Comparison of ENCODE assay signal across 20 mouse cellular contexts in the genomic region with DNA sequence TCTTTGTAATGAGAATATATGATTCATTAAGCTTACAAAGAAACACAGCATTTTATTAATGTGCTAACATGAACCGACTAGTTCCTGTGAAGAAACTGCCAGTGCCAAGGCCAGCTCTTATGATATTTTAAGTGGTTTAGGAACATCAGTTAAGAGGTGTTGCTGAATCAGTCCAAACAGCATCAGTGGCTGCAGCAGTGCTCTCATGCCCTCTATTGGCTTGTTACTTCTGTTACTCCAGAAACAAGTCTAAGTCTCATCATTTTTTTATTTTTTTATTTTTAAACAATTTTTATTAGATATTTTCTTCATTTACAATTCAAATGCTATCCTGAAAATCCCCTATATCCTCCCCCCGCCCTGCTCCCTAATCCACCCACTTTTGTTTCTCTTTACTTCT.
DNase-seq lines count a peak whose midpoint lies in the region; ATAC-seq and TF ChIP-seq lines count a peak whose summit lies in the region.
"Had no signal": no experiment of that assay in that cellular context is flagged by ENCODE, and none has a peak within 500 bp of the region (broad histone marks: within the 10 kb centered on the region; RNA-seq: fewer than 3 reads in every experiment).

No protein-coding gene starts in this region.

- no peak overlapping the region for H3K4me2 ChIP-seq in forebrain, postnatal 0 days (ENCODE audit: low read depth)
- no peak overlapping the region for H3K4me2 ChIP-seq in midbrain, postnatal 0 days (ENCODE audit: low read depth, low read length, poor library complexity, severe bottlenecking)
- H3K4me2 ChIP-seq in midbrain, embryonic 11.5 days, result no peak overlapping the region
- H3K4me2 ChIP-seq: embryonic facial prominence, embryonic 15.5 days; hindbrain, embryonic 12.5 days; midbrain, embryonic 12.5 days had no signal

- H3K4me1 ChIP-seq in forebrain, postnatal 0 days (ENCODE audit: insufficient read depth), result no peaks in the 10 kb centered on the region
- no peaks in the 10 kb centered on the region for H3K4me1 ChIP-seq in forebrain, embryonic 10.5 days
- H3K4me1 ChIP-seq in midbrain, postnatal 0 days (ENCODE audit: insufficient read depth, low read length), result no peaks in the 10 kb centered on the region
- H3K4me1 ChIP-seq in midbrain, embryonic 11.5 days (ENCODE audit: control insufficient read depth, insufficient read depth, low read length), result no peaks in the 10 kb centered on the region
- H3K4me1 ChIP-seq: embryonic facial prominence, embryonic 15.5 days; heart, embryonic 10.5 days; hindbrain, embryonic 12.5 days; midbrain, embryonic 12.5 days had no signal

- peak; percentile 24 for DNase-seq in forebrain, postnatal 0 days
- no peak for DNase-seq in forebrain, embryonic 10.5 days (ENCODE audit: extremely low spot score, low spot score)
- DNase-seq in layer of hippocampus, adult 2 months (ENCODE audit: low spot score in 2 of 2), result peak; percentile 9 to 12
- no peak for DNase-seq in layer of hippocampus, adult 9-10 months (ENCODE audit: low spot score)
- peak; percentile 36 for DNase-seq in midbrain, postnatal 0 days (ENCODE audit: low spot score)
- no peak for DNase-seq in midbrain, embryonic 11.5 days (ENCODE audit: low spot score, missing footprints)
- DNase-seq in thymus, postnatal 14 days, result no peak
- DNase-seq: adrenal gland, postnatal 36 days; gastrocnemius, postnatal 25 days; heart, postnatal 10 days; kidney, postnatal 36 days; liver; lung, adult 2 months; thymus, adult 18-20 months had no signal

- no peak overlapping the region for H3K4me3 ChIP-seq in forebrain, postnatal 0 days (ENCODE audit: low read depth, low read length)
- no peak overlapping the region for H3K4me3 ChIP-seq in forebrain, embryonic 10.5 days
- H3K4me3 ChIP-seq in layer of hippocampus, adult 2 months, result no peak overlapping the region
- no peak overlapping the region for H3K4me3 ChIP-seq in midbrain, postnatal 0 days (ENCODE audit: low read depth, low read length)
- H3K4me3 ChIP-seq in midbrain, embryonic 11.5 days (ENCODE audit: low read depth, low read length), result no peak overlapping the region
- H3K4me3 ChIP-seq: embryonic facial prominence, embryonic 15.5 days; heart, embryonic 10.5 days; hindbrain, embryonic 12.5 days; midbrain, embryonic 12.5 days had no signal

- H3K36me3 ChIP-seq in forebrain, postnatal 0 days (ENCODE audit: insufficient read depth), result no peaks in the 10 kb centered on the region
- H3K36me3 ChIP-seq in forebrain, embryonic 10.5 days (replicated peaks), result no peaks in the 10 kb centered on the region
- no peaks in the 10 kb centered on the region for H3K36me3 ChIP-seq in midbrain, postnatal 0 days (ENCODE audit: insufficient read depth, low read length)
- no peaks in the 10 kb centered on the region for H3K36me3 ChIP-seq in midbrain, embryonic 11.5 days (ENCODE audit: control insufficient read depth, insufficient read depth, low read length)
- H3K36me3 ChIP-seq: embryonic facial prominence, embryonic 15.5 days; heart, embryonic 10.5 days; hindbrain, embryonic 12.5 days; midbrain, embryonic 12.5 days had no signal

- H3K27me3 ChIP-seq in forebrain, postnatal 0 days (ENCODE audit: insufficient read depth, low read length), result no peaks in the 10 kb centered on the region
- H3K27me3 ChIP-seq in forebrain, embryonic 10.5 days (ENCODE audit: poor library complexity, severe bottlenecking), result no peaks in the 10 kb centered on the region
- no peaks in the 10 kb centered on the region for H3K27me3 ChIP-seq in midbrain, postnatal 0 days (ENCODE audit: insufficient read depth, low read length)
- no peaks in the 10 kb centered on the region for H3K27me3 ChIP-seq in midbrain, embryonic 11.5 days (ENCODE audit: control insufficient read depth, insufficient read depth, low read length)
- H3K27me3 ChIP-seq: embryonic facial prominence, embryonic 15.5 days; hindbrain, embryonic 12.5 days; midbrain, embryonic 12.5 days had no signal

- no peak for ATAC-seq in forebrain, postnatal 0 days
- no peak for ATAC-seq in midbrain, postnatal 0 days (ENCODE audit: low FRiP score)
- ATAC-seq in midbrain, embryonic 11.5 days (ENCODE audit: low FRiP score), result no peak
- ATAC-seq: intestine, embryonic 16.5 days had no signal

- peak; percentile 29; the same call in 1 of the 2 replicates for TF ChIP-seq CTCF in forebrain, postnatal 0 days (IDR thresholded peaks at IDR 0.05; ENCODE audit: low read depth)
- peak; percentile 73 for TF ChIP-seq CTCF in layer of hippocampus, adult 2 months (conservative IDR thresholded peaks at IDR 0.05)
- peak; percentile 57 for TF ChIP-seq CTCF in midbrain, postnatal 0 days (IDR thresholded peaks at IDR 0.05)

- no peak overlapping the region for H3K9ac ChIP-seq in forebrain, postnatal 0 days
- no peak overlapping the region for H3K9ac ChIP-seq in midbrain, postnatal 0 days (replicated peaks; ENCODE audit: low read length, poor library complexity, severe bottlenecking)
- no peak overlapping the region for H3K9ac ChIP-seq in midbrain, embryonic 11.5 days (ENCODE audit: low read length)
- H3K9ac ChIP-seq: embryonic facial prominence, embryonic 15.5 days; hindbrain, embryonic 12.5 days; midbrain, embryonic 12.5 days had no signal

- no peak overlapping the region for H3K27ac ChIP-seq in forebrain, postnatal 0 days (ENCODE audit: low read depth, low read length)
- no peak overlapping the region for H3K27ac ChIP-seq in forebrain, embryonic 10.5 days
- no peak overlapping the region for H3K27ac ChIP-seq in layer of hippocampus, adult 2 months
- no peak overlapping the region for H3K27ac ChIP-seq in midbrain, postnatal 0 days (ENCODE audit: low read depth, low read length)
- H3K27ac ChIP-seq in midbrain, embryonic 11.5 days (ENCODE audit: low read depth, low read length), result no peak overlapping the region
- H3K27ac ChIP-seq: embryonic facial prominence, embryonic 15.5 days; heart, embryonic 10.5 days; hindbrain, embryonic 12.5 days; macrophage; midbrain, embryonic 12.5 days had no signal

- WGBS in forebrain, postnatal 0 days, result 76% methylated on average over 2 of the region's 2 CpGs
- WGBS in forebrain, embryonic 10.5 days, result 89% methylated on average over 2 of the region's 2 CpGs
- WGBS in midbrain, postnatal 0 days, result 82% methylated on average over 2 of the region's 2 CpGs
- 94% methylated on average over 2 of the region's 2 CpGs for WGBS in midbrain, embryonic 11.5 days

- no peaks in the 10 kb centered on the region for H3K9me3 ChIP-seq in forebrain, postnatal 0 days (ENCODE audit: low read length)
- no peaks in the 10 kb centered on the region for H3K9me3 ChIP-seq in forebrain, embryonic 10.5 days
- no peaks in the 10 kb centered on the region for H3K9me3 ChIP-seq in midbrain, postnatal 0 days (ENCODE audit: low read length)
- no peaks in the 10 kb centered on the region for H3K9me3 ChIP-seq in midbrain, embryonic 11.5 days (ENCODE audit: control insufficient read depth, low read length)
- H3K9me3 ChIP-seq: embryonic facial prominence, embryonic 15.5 days; heart, embryonic 10.5 days; hindbrain, embryonic 12.5 days; midbrain, embryonic 12.5 days had no signal

Comparison
In these comparisons a context has a peak if more than half of its experiments do, and no peak if none do; other contexts are left out.
1. DNase-seq: peak in forebrain, postnatal 0 days (single experiment), layer of hippocampus, adult 2 months (2 of 2) and midbrain, postnatal 0 days (single experiment); none in forebrain, embryonic 10.5 days (single experiment), layer of hippocampus, adult 9-10 months (single experiment), midbrain, embryonic 11.5 days (single experiment) and thymus, postnatal 14 days (single experiment).
2. Peak in every context shown above with its lines, with median percentiles within 50 percentile points of each other: CTCF ChIP-seq.